Mouse (Mus musculus) neural tube, embryonic 10.5 days (tissue): ENCODE data around the gene Serpinb6b.

Experiments used
- DNase-seq: peaks from one replicate; pipeline ENCODE4 v3.0.0-alpha.2; 2017; ENCODE audit warnings: low spot score; ENCODE audit errors: extremely low spot score

The Serpinb6b gene

DNA sequence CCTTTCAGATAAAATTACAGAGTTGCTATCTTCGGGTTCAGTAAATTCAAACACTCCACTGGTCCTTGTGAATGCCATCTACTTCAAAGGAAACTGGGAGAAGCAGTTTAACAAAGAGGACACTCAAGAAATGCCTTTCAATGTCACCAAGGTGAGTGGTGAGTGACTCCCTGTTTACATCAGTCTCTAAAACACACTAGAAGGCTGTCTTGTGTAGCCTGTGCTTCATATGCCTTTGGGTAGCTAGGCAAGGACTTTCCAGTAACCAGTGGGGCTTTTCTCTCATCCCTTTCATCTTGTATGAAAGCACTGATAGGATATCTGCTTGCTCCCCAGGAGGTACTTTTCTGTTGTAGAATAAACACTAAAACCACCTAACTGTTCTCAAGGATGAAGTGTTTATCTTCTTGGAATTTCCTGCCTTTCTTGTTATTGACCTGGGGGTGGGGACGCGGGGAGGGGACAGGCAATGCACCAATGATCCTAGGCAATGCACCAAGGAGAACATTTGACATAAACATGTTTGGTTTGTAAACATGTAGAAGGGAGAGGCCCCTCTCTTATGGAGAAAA lies 10.0 kb downstream of the Serpinb6b start:
- no peak for DNase-seq

DNA sequence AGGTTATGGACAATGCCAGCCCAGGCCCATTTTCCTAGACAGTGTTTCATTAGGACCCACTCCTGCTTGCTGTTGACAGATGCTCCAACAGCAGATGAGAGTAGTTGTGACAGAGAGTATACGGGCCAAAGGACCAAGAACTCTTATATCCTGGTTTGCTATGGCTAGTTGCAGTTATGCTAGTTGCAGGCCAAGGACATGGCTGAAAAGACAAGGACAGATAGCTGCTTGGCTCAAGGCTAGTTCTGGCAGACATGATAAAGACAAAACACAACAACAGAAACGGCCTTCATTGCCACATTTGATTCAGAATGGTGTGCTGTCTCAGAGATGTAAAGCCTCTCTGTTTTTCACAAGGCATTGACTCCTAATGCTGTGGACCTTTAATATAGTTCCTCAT lies 10.7 kb downstream of the Serpinb6b start:
- no peak for DNase-seq

DNA sequence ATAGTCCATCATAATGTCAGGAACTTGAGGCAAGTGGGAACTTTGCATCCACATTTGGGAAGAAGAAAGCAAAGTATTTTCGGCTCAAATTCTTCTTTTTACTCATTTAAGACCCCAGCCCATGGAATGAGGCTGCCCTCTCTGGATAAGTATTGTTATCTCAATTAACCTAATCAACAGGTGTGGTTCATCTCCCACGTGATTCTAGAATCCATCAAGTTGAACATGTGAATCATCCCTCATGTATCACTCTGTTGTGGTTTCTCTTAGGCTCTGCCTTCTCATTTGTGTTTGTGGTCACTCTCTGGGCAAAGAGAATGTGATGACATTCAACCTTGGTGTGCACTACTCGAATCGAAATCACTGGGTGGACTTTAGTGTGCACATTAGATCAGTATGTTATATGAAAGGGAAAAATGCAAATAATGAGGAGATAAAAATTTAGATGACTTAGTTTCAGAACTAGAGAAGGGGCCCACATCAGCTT lies 17.6 kb downstream of the Serpinb6b start:
- no peak for DNase-seq

GRCm38 (mm10) chr13:32986256-32986655 lies 21.2 kb downstream of the Serpinb6b start:
- DNase-seq = no peak

- DNase-seq = no peak
Observed at GRCm38 (mm10) chr13:32993152-32993893, 28.3 kb downstream of the Serpinb6b start.

DNA sequence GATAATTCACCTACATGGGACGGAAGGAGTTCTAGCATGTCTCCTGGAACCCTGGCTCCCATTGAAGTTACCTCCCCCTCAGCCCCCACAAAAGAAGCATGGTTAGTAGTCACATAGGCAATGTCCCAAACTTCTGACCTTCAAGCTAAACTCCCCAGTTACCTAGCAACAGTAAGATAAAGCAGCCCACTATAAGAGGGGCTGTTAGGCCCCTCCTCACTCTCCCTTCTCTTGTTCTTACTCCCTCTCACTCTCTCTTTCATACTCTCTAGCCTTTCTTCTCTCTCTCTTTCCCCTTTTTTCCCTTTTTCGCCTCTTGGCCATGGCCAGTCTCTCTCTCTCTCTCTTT lies 28.9 kb downstream of the Serpinb6b start:
- DNase-seq = no peak

DNA sequence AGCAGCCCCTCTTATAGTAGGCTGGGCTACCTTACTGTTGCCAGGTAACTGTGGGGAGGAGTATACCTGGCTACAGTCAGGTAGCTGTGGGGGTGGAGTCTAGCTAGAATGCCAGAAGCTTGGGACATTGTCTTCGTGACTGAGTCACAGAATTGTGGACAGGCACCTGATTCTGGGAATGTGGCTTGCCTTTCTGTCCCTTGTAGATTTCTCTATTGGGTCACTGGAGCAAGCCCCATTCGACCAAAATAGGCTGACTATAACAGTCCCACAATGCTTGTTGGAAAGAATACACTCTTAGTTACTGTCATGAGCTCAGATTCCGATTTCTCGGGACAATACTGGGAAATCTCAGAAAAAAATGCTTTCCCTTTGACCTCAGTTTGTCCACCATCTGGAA lies 30.0 kb downstream of the Serpinb6b start:
- no peak for DNase-seq

- no peak for DNase-seq
Observed at GRCm38 (mm10) chr13:33001341-33001740, 36.3 kb downstream of the Serpinb6b start.

DNA sequence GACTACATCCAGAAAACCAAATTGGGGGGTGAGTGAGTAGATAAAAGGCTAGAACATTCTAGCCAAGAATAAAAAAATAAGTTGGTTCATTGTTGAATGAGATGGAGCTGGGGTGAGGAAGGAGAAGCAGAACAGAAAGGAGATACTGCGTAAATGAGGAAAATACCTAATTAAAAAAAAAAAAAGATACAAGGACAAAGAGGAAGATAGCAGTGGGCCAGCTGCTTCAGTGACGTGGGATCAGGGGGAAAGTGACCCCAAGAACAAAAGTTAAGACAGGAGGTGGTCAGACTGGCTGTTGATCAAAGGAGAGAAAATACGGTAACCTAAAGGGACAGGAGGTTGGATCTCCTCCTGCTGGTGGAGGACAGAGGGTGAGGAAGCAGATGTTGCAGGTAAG lies 37.9 kb downstream of the Serpinb6b start, which contains the start of gene Serpinb9:
TSS of gene Serpinb9 (plus strand) at position 301 of the 400 bp plus-strand sequence.
- no peak for DNase-seq

DNA sequence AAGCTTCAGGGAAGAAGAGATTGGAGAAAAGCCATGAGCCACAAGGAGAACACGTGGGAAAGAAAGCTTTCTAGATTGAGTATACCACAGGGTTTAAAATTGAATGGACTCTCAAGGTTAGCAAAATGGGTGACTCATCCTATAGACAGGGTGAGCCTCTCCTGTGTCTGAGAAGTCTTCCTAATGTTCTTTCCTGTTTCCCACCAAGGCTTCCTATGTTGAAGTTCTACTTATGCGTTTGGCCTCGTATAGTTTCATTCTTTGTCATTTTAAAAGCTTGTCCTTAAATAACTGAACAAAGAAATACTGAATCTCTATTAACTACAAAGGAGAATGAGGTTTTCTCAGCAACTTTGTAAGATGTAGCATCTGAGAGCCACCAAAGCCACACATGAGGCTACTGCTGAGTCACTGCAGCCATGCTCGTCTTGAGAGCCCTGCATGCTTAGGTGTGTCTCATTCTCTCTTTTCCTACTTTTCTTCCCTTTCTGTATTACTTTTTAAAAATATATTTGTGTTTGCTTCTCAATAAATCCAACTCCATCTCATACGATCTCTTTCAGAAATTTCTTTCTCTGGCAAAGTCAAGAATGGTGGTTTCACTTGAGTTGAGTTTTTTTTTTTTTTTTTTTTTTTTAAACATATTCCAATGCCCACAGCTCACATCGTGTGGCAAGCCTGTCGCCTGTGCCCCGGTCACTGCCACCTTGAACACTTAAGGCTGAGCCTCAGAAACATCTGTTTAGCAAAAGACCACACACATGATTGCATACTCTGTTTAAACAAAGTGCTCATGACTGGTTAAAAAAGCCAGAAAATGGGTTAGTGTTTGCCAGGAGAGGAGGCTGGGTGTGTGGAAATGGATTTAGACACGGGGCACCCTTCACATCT lies 38.8 kb downstream of the Serpinb6b start:
- DNase-seq = no peak

DNA sequence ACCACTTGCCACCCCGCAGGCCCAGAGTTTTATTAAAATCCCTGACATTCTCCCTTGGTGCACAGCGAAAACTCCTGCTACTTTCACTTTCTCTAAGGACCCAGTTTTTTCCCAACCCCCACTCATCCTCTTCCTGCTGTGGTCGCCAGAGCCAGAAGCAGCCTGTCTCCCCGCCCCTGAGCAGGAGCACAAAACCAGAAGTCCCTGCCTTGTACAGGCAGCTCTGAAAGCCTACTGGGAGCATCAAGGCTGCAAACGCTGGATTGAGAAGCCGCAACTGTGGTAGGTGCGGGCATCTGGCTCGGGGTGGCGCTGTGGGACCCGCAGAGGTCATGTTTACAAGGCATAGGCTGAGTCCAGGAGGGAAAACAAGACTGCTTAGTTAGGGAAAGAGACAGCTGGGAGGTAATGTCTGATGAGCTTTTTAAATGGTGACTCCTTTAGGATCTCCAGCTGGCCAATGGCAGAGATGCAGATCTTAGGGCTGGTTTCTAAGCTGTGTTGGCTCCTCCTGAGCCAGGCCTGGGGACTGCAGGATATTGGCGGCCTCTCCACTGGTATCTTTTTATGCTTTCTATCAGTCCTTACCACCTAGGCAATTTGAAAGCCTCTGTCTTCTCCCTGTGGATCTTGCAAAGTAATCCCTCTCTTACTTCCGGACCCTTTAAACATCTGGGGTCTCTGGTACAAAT lies 39.6 kb downstream of the Serpinb6b start:
- DNase-seq = peak; percentile 56

GRCm38 (mm10) chr13:33005501-33006075 lies 40.6 kb downstream of the Serpinb6b start:
- no peak for DNase-seq

GRCm38 (mm10) chr13:33006555-33006954 lies 41.5 kb downstream of the Serpinb6b start:
- DNase-seq = no peak

GRCm38 (mm10) chr13:33012395-33012794 lies 47.4 kb downstream of the Serpinb6b start:
- no peak for DNase-seq

DNA sequence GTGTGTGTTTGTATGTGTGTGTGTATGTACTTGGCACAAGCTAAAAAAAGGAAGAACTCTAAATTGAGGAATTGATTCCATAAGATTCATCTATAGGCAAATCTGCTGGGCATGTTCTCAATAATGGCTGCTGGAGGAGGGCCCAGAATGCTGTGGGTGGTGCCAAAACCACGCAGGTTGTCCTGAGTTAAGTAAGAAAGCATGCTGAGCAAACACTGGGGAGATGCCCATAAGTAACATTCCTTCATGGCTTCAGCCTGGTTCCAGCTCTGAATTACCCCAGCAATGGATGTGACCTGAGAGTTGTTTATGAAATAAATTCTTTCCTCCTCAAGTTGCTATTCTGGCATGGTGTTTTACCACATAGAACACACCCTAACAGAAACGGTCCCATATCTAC lies 48.3 kb downstream of the Serpinb6b start:
- DNase-seq = no peak

DNA sequence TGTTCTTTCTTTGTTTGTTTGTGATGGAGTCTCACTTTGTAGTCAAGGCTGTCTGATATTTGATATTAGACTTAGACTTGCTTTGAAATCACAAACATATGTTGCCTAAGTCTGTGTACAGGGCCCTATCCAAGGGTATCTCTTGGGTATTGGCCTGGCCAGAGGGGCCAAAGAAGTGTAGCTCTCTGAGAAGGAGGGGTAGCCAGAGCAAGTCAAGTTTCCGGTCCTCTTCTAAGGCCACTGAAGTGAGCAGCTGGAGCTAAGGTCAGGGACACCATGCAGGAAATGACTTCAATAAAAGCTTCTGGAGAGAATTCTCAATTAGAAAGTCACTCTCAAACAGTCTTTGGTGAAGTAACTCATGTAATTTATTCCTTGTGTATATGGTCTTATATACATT lies 57.4 kb downstream of the Serpinb6b start:
- no peak for DNase-seq

DNA sequence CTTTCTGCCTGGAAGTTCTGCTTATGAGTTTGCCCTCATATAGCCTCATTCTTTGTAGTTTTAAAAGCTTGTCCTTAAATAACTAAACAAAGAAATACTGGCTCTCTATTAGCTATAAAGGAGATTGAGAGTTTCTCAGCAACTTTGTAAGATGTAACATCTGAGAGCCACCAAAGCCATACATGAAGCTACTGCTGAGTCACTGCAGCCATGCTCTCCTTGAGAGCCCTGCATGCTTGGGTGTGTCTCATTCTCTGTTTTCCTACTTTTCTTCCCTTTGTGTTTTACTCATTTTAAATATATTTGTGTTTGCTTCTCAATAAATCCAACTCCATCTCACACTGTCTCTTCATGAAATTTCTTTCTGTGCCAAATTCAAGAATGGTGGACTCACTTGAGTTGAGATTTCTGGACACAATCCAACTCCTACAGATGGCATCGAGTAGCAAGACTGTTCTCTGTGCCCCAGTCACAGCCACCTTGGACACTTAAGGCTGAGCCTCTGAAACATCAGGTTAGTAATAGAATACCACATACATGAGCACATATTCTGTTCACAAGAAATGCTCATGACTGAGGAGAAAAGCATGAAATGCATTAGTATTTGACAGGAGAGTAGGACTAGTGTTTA lies 61.5 kb downstream of the Serpinb6b start:
- DNase-seq = no peak

DNA sequence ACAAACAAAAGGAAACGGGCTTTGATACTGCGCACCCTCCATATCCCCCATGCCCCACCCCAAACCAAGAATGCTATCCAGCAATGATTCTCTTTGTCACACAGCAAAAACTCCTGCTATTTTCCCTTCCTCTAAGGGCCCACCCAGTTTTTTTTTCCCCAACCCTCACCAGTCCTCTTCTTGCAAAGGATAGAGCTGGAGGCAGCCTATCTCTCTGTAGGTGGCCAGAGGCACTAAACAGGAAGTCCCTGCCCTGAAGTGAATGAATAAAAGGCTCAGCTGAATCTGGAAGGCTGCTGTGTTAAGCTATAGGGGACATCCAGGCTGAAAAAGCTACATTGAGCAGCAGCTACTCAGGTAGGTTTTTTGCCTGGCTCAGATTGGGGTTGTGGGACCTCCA lies 62.2 kb downstream of the Serpinb6b start, which contains the start of gene Serpinb9b:
TSS of gene Serpinb9b (plus strand) at position 173 of the 400 bp plus-strand sequence.
- DNase-seq = no peak

DNA sequence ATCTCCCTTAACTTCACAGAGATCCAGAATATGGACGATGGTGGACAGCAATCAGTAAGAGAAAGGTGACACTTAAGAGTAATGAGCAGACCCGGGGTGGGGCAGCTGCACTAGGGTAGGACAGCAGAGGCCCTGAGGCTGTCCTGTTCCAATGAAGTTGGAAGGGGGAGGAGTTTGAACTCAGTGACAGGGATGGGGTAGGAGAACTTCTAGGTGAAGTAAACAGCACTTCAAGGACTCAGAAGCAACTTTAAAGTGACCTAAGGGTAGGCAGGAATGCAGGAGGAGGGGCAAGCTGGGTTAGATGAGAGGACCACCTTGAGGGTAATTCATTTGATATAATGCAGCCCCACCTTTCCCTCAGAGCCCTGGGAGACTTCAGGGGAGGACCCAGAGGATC lies 63.1 kb downstream of the Serpinb6b start:
- no peak for DNase-seq

- no peak for DNase-seq
Observed at GRCm38 (mm10) chr13:33028550-33028949, 63.5 kb downstream of the Serpinb6b start.
